In genomic region chr7:132284795-132285194, GRCm38 (mm10) we compare ENCODE assay signal across 11 mouse cellular contexts. TPM values are rescaled to one million over a fixed set of nuclear protein-coding genes. Genes with fewer than 3 reads are reported as not detected.
DNase-seq lines count a peak whose midpoint lies in the region; ATAC-seq lines count a peak whose summit lies in the region.
"Had no signal": no experiment of that assay in that cellular context is flagged by ENCODE, and none has a peak within 500 bp of the region (broad histone marks: within the 10 kb centered on the region; RNA-seq: fewer than 3 reads in every experiment).

No protein-coding gene starts in this region.

- ATAC-seq in intestine, embryonic 14.5 days (replicated peaks; ENCODE audit: low FRiP score, low TSS enrichment, low read depth), result no peak
- ATAC-seq in midbrain, embryonic 13.5 days, result peak; percentile 68

- peak; percentile 51 for DNase-seq in cerebellum, adult 9-11 months
- DNase-seq in cerebellum, postnatal 4 days (ENCODE audit: low spot score in 2 of 2), result no peak
- no peak for DNase-seq in embryonic facial prominence, embryonic 10.5 days (ENCODE audit: low spot score)
- DNase-seq in intestine, embryonic 14.5 days (ENCODE audit: low spot score), result no peak
- no peak for DNase-seq in spleen, adult 18-20 months
- no peak for DNase-seq in adrenal gland, postnatal 10 days
- no peak for DNase-seq in yolk sac, embryonic 10.5 days (ENCODE audit: low spot score)
- DNase-seq: kidney, postnatal 10 days; thymus, adult 2 months had no signal

- no peak overlapping the region for H3K9ac ChIP-seq in intestine, embryonic 14.5 days (ENCODE audit: low read length)
- no peak overlapping the region for H3K9ac ChIP-seq in midbrain, embryonic 13.5 days (replicated peaks)

- no peaks in the 10 kb centered on the region for H3K9me3 ChIP-seq in embryonic facial prominence, embryonic 10.5 days
- H3K9me3 ChIP-seq in intestine, embryonic 14.5 days (ENCODE audit: control insufficient read depth, low read length), result no peaks in the 10 kb centered on the region
- H3K9me3 ChIP-seq in midbrain, embryonic 13.5 days, result no peaks in the 10 kb centered on the region

- peaks cover 56% of the 10 kb centered on the region for H3K4me1 ChIP-seq in embryonic facial prominence, embryonic 10.5 days
- H3K4me1 ChIP-seq in intestine, embryonic 14.5 days (replicated peaks; ENCODE audit: control insufficient read depth, insufficient read depth, low read length), result peaks cover 74% of the 10 kb centered on the region
- H3K4me1 ChIP-seq in midbrain, embryonic 13.5 days (replicated peaks), result peaks cover 72% of the 10 kb centered on the region
- H3K4me1 ChIP-seq: megakaryocyte, embryonic 14.5 days had no signal

- no peaks in the 10 kb centered on the region for H3K36me3 ChIP-seq in embryonic facial prominence, embryonic 10.5 days (replicated peaks)
- no peaks in the 10 kb centered on the region for H3K36me3 ChIP-seq in intestine, embryonic 14.5 days (ENCODE audit: control insufficient read depth, insufficient read depth, low read length)
- H3K36me3 ChIP-seq in midbrain, embryonic 13.5 days, result no peaks in the 10 kb centered on the region

- H3K4me3 ChIP-seq in embryonic facial prominence, embryonic 10.5 days, result no peak overlapping the region
- H3K4me3 ChIP-seq in intestine, embryonic 14.5 days (ENCODE audit: low read depth, low read length), result no peak overlapping the region
- H3K4me3 ChIP-seq in midbrain, embryonic 13.5 days (replicated peaks), result no peak overlapping the region
- H3K4me3 ChIP-seq: megakaryocyte, embryonic 14.5 days had no signal

- H3K4me2 ChIP-seq in intestine, embryonic 14.5 days (ENCODE audit: low read length), result no peak overlapping the region
- no peak overlapping the region for H3K4me2 ChIP-seq in midbrain, embryonic 13.5 days (replicated peaks)

- peak overlapping the region; percentile 54 for H3K27ac ChIP-seq in embryonic facial prominence, embryonic 10.5 days (replicated peaks)
- H3K27ac ChIP-seq in intestine, embryonic 14.5 days (ENCODE audit: low read depth), result peak overlapping the region; percentile 80
- H3K27ac ChIP-seq in midbrain, embryonic 13.5 days, result peak overlapping the region; percentile 61

- WGBS in embryonic facial prominence, embryonic 10.5 days, result 34% methylated on average over 1 of the region's 1 CpGs
- 11% methylated on average over 1 of the region's 1 CpGs for WGBS in intestine, embryonic 14.5 days
- WGBS in midbrain, embryonic 13.5 days, result 0% methylated on average over 1 of the region's 1 CpGs

- H3K27me3 ChIP-seq in embryonic facial prominence, embryonic 10.5 days (replicated peaks; ENCODE audit: low read depth, poor library complexity, severe bottlenecking), result peaks cover 4% of the 10 kb centered on the region; the same call in 1 of the 2 replicates
- H3K27me3 ChIP-seq in intestine, embryonic 14.5 days (replicated peaks; ENCODE audit: control insufficient read depth, insufficient read depth, low read length), result no peaks in the 10 kb centered on the region
- no peaks in the 10 kb centered on the region for H3K27me3 ChIP-seq in midbrain, embryonic 13.5 days

RNA-seq across cellular contexts. Expression of gene Chst15, which starts 32.2 kb away (rescaled TPM):
- 11.8 and 12.7 TPM in 2 replicates for polyA plus RNA-seq in embryonic facial prominence, embryonic 10.5 days (2016; fragmentation: Nextera tagmentation; extraction: Ambion mirVana)
- 29.1 and 32.1 TPM in 2 replicates for polyA plus RNA-seq in intestine, embryonic 14.5 days (2014; fragmentation: Nextera tagmentation; extraction: Ambion mirVana)
- polyA plus RNA-seq in midbrain, embryonic 13.5 days (2015; fragmentation: Nextera tagmentation; extraction: Ambion mirVana), result 17.9 and 18.6 TPM in 2 replicates
- 10 to 100 TPM; 39.3 to 40.3 TPM for total RNA-seq in adrenal gland, postnatal 10 days (2021)
